Mouse (Mus musculus) midbrain, embryonic 13.5 days (tissue): ENCODE data around the gene Clns1a. TPM values are rescaled to one million over a fixed set of nuclear protein-coding genes. Genes with fewer than 3 reads are reported as not detected.

Source experiments
- ATAC-seq: fragments of 200-750 bp; cut with Nextera tagmentation; 2 replicates; pipeline ENCODE4 v1.8.0; 2017; ENCODE audit warnings: mild to moderate bottlenecking, moderate TSS enrichment, moderate library complexity
- H3K27ac ChIP-seq: fragments of 300-500 bp; sonication (generic); 2 replicates; pipeline ENCODE4 v1.5.1; 2015; ENCODE audit warnings: inconsistent platforms, mild to moderate bottlenecking, moderate library complexity
- H3K27me3 ChIP-seq: fragments of 300-500 bp; sonication (generic); 2 replicates; pipeline ENCODE4 v1.6.1; 2015; ENCODE audit warnings: mild to moderate bottlenecking, inconsistent platforms
- H3K36me3 ChIP-seq: fragments of 300-500 bp; sonication (generic); 2 replicates; pipeline ENCODE4 v1.6.1; 2015; ENCODE audit warnings: mild to moderate bottlenecking, inconsistent platforms
- H3K4me1 ChIP-seq: fragments of 300-500 bp; sonication (generic); replicated peaks from 2 replicates; pipeline ENCODE4 v1.6.1; 2015; ENCODE audit warnings: inconsistent platforms
- H3K4me2 ChIP-seq: fragments of 300-500 bp; sonication (generic); replicated peaks from 2 replicates; pipeline ENCODE4 v1.6.1; 2015; ENCODE audit warnings: moderate library complexity, mild to moderate bottlenecking, inconsistent platforms
- H3K4me3 ChIP-seq: fragments of 300-500 bp; sonication (generic); replicated peaks from 2 replicates; pipeline ENCODE4 v1.5.1; 2015; ENCODE audit warnings: mild to moderate bottlenecking, inconsistent platforms
- H3K9ac ChIP-seq: fragments of 300-500 bp; sonication (generic); replicated peaks from 2 replicates; pipeline ENCODE4 v1.6.1; 2015; ENCODE audit warnings: mild to moderate bottlenecking, inconsistent platforms
- H3K9me3 ChIP-seq: fragments of 300-500 bp; sonication (generic); 2 replicates; pipeline ENCODE4 v1.6.1; 2016; ENCODE audit warnings: mild to moderate bottlenecking, inconsistent platforms
- WGBS: fragments of 180-500 bp; shearing (Covaris S2); methylation state at CpG from one replicate; pipeline ENCODE4 v1.1.7; 2015; 5-methylcytosine and 5-hydroxymethylcytosine counted together
- polyA plus RNA-seq: library from polyadenylated mRNA; unstranded; fragments of >200 nt; fragmentation: Nextera tagmentation; extraction: Ambion mirVana; gene quantifications from 2 replicates; pipeline ENCODE4 v1.2.1, GENCODE M21; 2015

The Clns1a gene
- polyA plus RNA-seq, 1 experiment from 2014 or later = 194 TPM

GRCm38 (mm10) chr7:97728666-97729614 lies 32.5 kb downstream of the Clns1a start:
- H3K9ac ChIP-seq = no peak overlapping the region
- H3K4me3 ChIP-seq = no peak overlapping the region
- H3K36me3 ChIP-seq = peaks cover 16% of the 10 kb centered on the region
- ATAC-seq = no peak
- no peaks in the 10 kb centered on the region for H3K27me3 ChIP-seq
- WGBS = 30% methylated on average over 14 of the region's 14 CpGs
- no peak overlapping the region for H3K27ac ChIP-seq
- peaks cover 16% of the 10 kb centered on the region for H3K4me1 ChIP-seq
- no peaks in the 10 kb centered on the region for H3K9me3 ChIP-seq
- H3K4me2 ChIP-seq = no peak overlapping the region; the same call in 1 of the 2 replicates

DNA sequence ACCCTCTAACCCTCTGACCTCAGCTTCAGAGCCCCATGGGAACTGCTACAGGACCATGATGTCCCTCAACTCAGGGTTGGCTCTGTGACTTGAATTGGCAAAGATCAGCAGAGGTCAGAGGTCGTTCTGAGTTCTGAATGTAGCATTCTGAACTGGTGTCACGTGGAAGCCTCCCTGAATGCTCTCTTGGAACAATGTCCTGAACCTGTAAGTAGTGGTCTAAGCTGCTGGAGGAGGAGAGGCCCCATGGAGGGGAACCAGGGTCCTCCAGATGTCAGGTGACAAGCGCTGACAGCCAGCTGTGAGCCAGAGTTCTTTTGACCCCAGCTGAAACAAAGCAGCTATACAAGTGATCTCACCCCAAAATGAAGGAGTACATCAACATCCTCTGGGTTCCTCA lies 34.0 kb downstream of the Clns1a start:
- no peak overlapping the region for H3K27ac ChIP-seq
- no peaks in the 10 kb centered on the region for H3K27me3 ChIP-seq
- H3K36me3 ChIP-seq = peaks cover 12% of the 10 kb centered on the region
- H3K9me3 ChIP-seq = no peaks in the 10 kb centered on the region
- no peak overlapping the region for H3K4me2 ChIP-seq
- ATAC-seq = no peak
- H3K4me3 ChIP-seq = no peak overlapping the region
- 33% methylated on average over 3 of the region's 3 CpGs for WGBS
- H3K4me1 ChIP-seq = peaks cover 16% of the 10 kb centered on the region
- H3K9ac ChIP-seq = no peak overlapping the region

DNA sequence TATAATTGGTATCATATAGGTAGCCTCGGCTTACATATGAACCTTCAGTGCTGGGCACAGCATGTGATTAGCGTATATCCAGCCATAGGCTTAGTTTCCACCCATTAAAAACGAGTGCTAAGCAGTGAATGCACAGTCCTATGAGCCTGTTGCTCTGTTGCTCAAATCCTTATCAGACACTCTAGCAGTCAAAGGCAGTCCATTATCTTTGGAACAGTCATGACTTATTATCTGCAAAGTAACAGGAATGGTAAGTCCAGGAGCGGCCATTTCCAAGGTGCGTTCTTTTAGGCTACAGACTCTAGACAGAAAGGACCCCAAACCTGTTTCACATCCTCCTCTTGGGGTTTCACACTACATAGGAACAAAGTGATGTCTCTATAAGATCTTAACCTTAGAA lies 37.2 kb downstream of the Clns1a start:
- Histone ChIP-seq H3K4me1 (peaks cover 21% of the 10 kb centered on the region), H3K4me2 (no peak overlapping the region), H3K27me3 (0 out of 2 replicates have a peak, but pooled peaks cover 9% of the 10 kb centered on the region), H3K9ac (no peak overlapping the region), H3K36me3 (no peaks in the 10 kb centered on the region), H3K4me3 (no peak overlapping the region), H3K9me3 (no peaks in the 10 kb centered on the region), H3K27ac (no peak overlapping the region)
- 85% methylated on average over 5 of the region's 5 CpGs for WGBS
- ATAC-seq = no peak

DNA sequence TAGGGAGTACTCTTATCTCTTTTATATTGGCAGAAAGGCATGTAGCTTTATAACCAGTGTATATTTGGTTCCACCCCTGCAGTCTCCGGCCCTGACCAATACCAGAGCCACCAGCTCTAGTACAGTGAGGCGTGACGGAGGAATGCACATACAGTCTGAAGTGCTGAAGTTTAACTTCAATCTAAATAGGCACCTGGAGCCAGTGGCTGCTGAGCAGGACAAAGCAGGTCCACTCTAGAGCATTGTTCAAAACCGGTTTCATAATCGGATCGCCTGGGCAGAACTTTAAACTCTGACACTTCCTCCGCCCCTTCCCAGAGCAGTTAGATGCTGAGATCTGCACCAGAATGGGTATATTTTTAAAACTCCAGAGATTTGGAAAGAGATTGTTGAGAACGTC lies 38.6 kb downstream of the Clns1a start:
- H3K27ac ChIP-seq = no peak overlapping the region
- no peaks in the 10 kb centered on the region for H3K36me3 ChIP-seq
- H3K4me3 ChIP-seq = no peak overlapping the region
- ATAC-seq = no peak
- H3K9me3 ChIP-seq = no peaks in the 10 kb centered on the region
- peaks cover 11% of the 10 kb centered on the region for H3K4me1 ChIP-seq
- H3K4me2 ChIP-seq = no peak overlapping the region
- 0 out of 2 replicates have a peak, but pooled peaks cover 9% of the 10 kb centered on the region for H3K27me3 ChIP-seq
- WGBS = 83% methylated on average over 8 of the region's 8 CpGs
- H3K9ac ChIP-seq = no peak overlapping the region

DNA sequence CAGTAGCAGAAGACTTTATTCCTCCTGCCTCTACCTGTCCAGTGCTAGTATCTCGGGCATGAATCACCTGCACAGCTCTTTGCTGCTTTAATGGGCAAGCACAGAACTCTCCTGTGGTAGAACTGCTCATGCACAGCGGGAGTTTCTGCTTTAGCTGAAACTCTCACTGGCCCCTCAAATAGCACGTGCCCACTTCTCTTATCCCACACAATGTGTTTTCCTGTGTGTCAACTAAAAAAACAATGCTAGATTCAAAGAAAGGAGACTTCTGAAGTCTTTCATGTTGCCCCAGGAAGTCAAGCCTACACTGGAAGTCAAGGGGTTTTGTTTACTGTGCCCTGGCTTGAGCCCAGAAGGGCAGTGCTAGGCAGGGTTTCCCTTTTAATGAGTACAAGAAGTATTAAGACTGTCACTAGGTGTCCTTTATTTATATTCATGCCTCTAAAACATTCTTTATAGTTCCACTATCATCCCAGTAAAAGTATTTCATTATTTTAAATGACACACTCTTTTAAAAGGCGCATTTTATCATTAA lies 39.5 kb downstream of the Clns1a start:
- Histone ChIP-seq H3K27ac (no peak overlapping the region), H3K4me2 (no peak overlapping the region), H3K27me3 (peaks cover 16% of the 10 kb centered on the region; the same call in 1 of the 2 replicates), H3K4me3 (no peak overlapping the region), H3K9ac (no peak overlapping the region), H3K4me1 (peaks cover 13% of the 10 kb centered on the region), H3K36me3 (no peaks in the 10 kb centered on the region), H3K9me3 (no peaks in the 10 kb centered on the region)
- no peak for ATAC-seq
- 35% methylated on average over 4 of the region's 4 CpGs for WGBS

DNA sequence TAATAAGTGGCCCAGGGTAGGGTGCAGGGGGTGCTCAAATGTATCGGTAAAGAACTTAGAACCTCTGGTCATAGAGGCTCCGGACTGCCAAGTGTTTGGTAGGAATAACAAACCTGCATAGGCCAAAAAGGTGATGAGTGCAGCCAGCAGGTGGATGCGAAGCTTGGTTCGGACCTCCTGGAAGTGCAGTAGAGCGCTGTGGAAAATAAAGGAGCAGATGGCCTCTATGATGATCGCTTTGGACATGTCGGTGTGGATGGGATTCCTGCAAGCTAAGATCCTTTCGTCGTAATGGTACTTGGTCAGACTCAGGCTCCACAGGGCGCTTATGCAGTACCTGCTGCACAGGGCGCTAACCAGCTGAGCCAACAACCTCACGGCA lies 40.8 kb downstream of the Clns1a start:
- no peak for ATAC-seq
- H3K27me3 ChIP-seq = peaks cover 18% of the 10 kb centered on the region; the same call in 1 of the 2 replicates
- peak overlapping the region; percentile 83 for H3K4me2 ChIP-seq
- no peaks in the 10 kb centered on the region for H3K36me3 ChIP-seq
- no peak overlapping the region for H3K27ac ChIP-seq
- H3K4me3 ChIP-seq = peak overlapping the region; percentile 65
- WGBS = 5% methylated on average over 12 of the region's 12 CpGs
- H3K4me1 ChIP-seq = peaks cover 15% of the 10 kb centered on the region
- H3K9me3 ChIP-seq = no peaks in the 10 kb centered on the region
- peak overlapping the region; percentile 73 for H3K9ac ChIP-seq

DNA sequence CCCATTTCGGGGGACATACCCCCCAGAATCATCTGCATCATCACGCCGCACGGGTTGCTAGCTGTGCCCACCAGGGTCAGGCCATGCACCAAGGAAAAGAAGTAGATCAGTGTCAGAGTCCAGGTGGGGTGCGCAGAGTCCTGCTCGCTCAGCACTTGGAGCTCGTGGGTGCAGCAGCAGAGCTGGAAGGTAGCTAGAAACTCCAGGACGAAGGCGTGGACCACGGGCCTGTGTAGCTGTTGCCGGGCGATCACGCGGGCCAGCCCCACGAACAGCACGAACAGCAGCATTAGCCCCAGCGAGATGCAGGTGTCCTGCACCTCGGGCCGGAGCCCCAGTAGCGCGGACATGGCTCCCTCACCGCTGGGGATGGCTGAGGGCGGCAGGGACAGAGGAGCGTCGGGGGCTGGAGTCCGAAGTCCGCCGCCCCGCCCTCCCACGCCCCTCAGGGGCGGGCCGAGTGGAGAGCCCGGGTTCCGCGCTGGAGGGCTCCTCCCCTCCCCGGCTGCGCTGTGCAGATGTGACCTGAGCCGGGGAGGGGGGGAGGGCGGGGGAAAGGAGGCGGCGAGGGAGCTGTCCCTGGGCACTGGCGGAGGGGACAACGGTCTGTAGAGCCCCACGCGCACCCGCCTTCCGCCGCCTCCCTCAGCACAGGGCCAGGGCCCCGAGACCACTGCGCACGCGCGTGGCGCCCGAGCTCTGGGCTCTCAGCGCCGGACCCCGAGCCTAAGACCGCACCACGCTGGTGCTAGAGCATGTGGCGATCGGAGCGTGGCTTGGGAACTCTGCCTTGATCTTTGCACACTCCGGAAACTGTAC lies 41.4 kb downstream of the Clns1a start, which contains the start of gene Aqp11:
Gene Aqp11, minus strand, starts transcription at position 652 of the 819 bp plus-strand sequence.
- H3K4me3 ChIP-seq = peak within 1 kb of the TSS; percentile 65
- H3K9ac ChIP-seq = peak within 1 kb of the TSS; percentile 73
- WGBS = under 1% methylated on average over 46 of the region's 64 CpGs
- ATAC-seq = peak; percentile 96
- H3K27ac ChIP-seq = no peak within 1 kb of the TSS; the same call in 1 of the 2 replicates
- H3K36me3 ChIP-seq = no peaks in the 10 kb centered on the region
- H3K9me3 ChIP-seq = no peaks in the 10 kb centered on the region
- H3K4me1 ChIP-seq = peaks cover 15% of the 10 kb centered on the region
- H3K4me2 ChIP-seq = peak within 1 kb of the TSS; percentile 83
- peaks cover 18% of the 10 kb centered on the region; the same call in 1 of the 2 replicates for H3K27me3 ChIP-seq

DNA sequence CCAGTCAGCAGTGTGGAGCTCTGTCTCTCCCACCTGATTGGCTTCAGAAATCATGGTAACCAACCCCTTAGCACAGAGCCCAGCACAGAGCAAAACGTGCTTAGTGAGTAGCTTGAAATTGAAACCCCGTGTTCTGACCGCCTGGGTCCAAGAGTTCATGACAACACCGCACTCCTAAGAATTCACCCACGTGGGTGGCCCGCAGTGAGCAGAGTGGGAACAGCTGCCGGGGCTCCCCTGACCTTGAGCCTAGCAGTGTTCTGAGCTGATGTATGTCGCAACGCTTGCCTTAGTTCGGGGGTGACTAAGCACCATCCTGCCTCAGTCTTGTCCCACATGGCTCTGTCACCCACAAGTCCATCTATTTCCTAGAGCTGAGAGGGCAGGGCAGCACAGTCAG lies 44.5 kb downstream of the Clns1a start:
- no peak for ATAC-seq
- Histone ChIP-seq H3K4me2 (no peak overlapping the region), H3K27ac (no peak overlapping the region), H3K36me3 (no peaks in the 10 kb centered on the region), H3K9ac (no peak overlapping the region), H3K9me3 (no peaks in the 10 kb centered on the region), H3K4me1 (peaks cover 15% of the 10 kb centered on the region), H3K4me3 (no peak overlapping the region), H3K27me3 (peaks cover 15% of the 10 kb centered on the region; the same call in 1 of the 2 replicates)
- 39% methylated on average over 10 of the region's 10 CpGs for WGBS

- Histone ChIP-seq H3K9me3 (no peaks in the 10 kb centered on the region), H3K4me2 (no peak overlapping the region), H3K36me3 (no peaks in the 10 kb centered on the region), H3K4me3 (no peak overlapping the region), H3K27ac (no peak overlapping the region), H3K4me1 (peaks cover 14% of the 10 kb centered on the region), H3K9ac (no peak overlapping the region), H3K27me3 (peaks cover 14% of the 10 kb centered on the region; the same call in 1 of the 2 replicates)
- 2% methylated on average over 1 of the region's 1 CpGs for WGBS
- no peak for ATAC-seq
Measured at GRCm38 (mm10) chr7:97741756-97742291, 45.4 kb downstream of the Clns1a start.

DNA sequence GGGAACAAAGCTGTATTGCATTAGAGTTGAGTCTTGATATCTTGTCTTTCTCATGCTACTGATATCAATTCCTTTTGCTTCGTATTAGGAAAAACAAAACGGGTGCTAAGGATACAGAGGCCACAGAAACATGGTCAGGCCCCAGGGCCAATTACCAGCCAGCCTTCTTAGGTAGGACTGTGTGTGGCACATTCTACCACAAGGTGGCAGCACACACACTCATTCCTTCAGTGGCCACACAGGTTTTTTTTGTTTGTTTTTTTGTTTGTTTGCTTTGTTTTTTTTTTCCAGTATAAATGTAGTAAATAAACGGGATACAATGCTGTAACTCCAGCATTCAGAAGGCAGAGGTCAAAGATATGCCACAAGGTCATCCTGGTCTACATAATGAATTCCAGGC lies 48.9 kb downstream of the Clns1a start:
- peaks cover 13% of the 10 kb centered on the region for H3K4me1 ChIP-seq
- H3K4me2 ChIP-seq = no peak overlapping the region
- no peak overlapping the region for H3K9ac ChIP-seq
- WGBS = 22% methylated on average over 3 of the region's 3 CpGs
- no peak overlapping the region for H3K27ac ChIP-seq
- no peaks in the 10 kb centered on the region for H3K36me3 ChIP-seq
- peaks cover 8% of the 10 kb centered on the region; the same call in 1 of the 2 replicates for H3K27me3 ChIP-seq
- no peaks in the 10 kb centered on the region for H3K9me3 ChIP-seq
- no peak for ATAC-seq
- no peak overlapping the region for H3K4me3 ChIP-seq

- WGBS = 73% methylated on average over 4 of the region's 4 CpGs
Measured at GRCm38 (mm10) chr7:97747176-97747707, 50.8 kb downstream of the Clns1a start.

More at GRCm38 (mm10) chr7:97747176-97747707, 50.8 kb downstream of the Clns1a start:
- no peak for ATAC-seq
- H3K4me2 ChIP-seq = no peak overlapping the region
- no peaks in the 10 kb centered on the region for H3K9me3 ChIP-seq
- no peaks in the 10 kb centered on the region for H3K36me3 ChIP-seq
- H3K4me3 ChIP-seq = no peak overlapping the region
- H3K27ac ChIP-seq = no peak overlapping the region
- H3K9ac ChIP-seq = no peak overlapping the region
- H3K4me1 ChIP-seq = peaks cover 9% of the 10 kb centered on the region
- no peaks in the 10 kb centered on the region; the same call in 1 of the 2 replicates for H3K27me3 ChIP-seq
